Mouse (Mus musculus): ENCODE measurements around the gene Gm9837. TPM values are rescaled to one million over a fixed set of nuclear protein-coding genes. Genes with fewer than 3 reads are reported as not detected.
A peak's percentile ranks its signal among the peaks of the same experiment; 100 is the strongest.

The Gm9837 gene
- total and polyA plus RNA-seq, 3 experiments, result not detected

DNA sequence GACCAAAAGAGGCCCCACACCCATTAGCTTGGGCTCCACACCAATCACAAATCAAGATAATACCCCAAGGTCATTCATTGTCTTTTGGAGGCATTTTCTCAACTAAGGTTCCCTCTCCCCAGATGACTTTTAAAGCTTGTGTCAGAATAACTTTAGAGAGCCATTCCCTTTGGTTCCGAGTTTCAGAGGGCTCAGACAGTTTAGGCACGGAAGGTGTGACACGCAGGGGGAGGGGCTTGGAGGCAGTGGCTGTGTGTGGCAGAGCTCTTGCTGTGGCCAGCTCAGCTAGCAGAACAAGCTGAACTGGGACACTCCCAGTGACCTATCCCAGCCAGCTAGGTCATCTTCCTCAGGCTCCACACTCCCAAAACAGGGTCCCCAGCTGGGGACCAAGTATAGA is 38.3 kb upstream of the Gm9837 start:
- Histone ChIP-seq H3K27me3 (ENCODE audit: control insufficient read depth, insufficient read depth, low read length) (no peaks in the 10 kb centered on the region), H3K36me3 (ENCODE audit: control insufficient read depth, insufficient read depth, low read length) (no peaks in the 10 kb centered on the region), H3K9ac (ENCODE audit: low read depth, low read length) (no peak overlapping the region), H3K4me3 (no peak overlapping the region), H3K79me2 (replicated peaks; ENCODE audit: control insufficient read depth, insufficient read depth, low read length) (no peaks in the 10 kb centered on the region), H3K27ac (peak overlapping the region; percentile 79), H3K4me1 (ENCODE audit: control insufficient read depth, insufficient read depth, low read length) (peaks cover 15% of the 10 kb centered on the region)
- intact Hi-C loops (cut with DNase I), result no loop called here
- 41% methylated on average over 3 of the region's 3 CpGs for WGBS
- peak in 1 of 2 experiments; percentile 46 for DNase-seq
- TF ChIP-seq POLR2A (IDR thresholded peaks at IDR 0.05; ENCODE audit: insufficient read depth, low read depth, low read length) (no peak), EP300 (IDR thresholded peaks at IDR 0.05; ENCODE audit: insufficient read depth, low read depth, low read length) (no peak), CTCF (IDR thresholded peaks at IDR 0.05) (no peak)

- Histone ChIP-seq H3K4me1 (ENCODE audit: control insufficient read depth, insufficient read depth, low read length) (peaks cover 15% of the 10 kb centered on the region), H3K4me3 (no peak overlapping the region), H3K79me2 (replicated peaks; ENCODE audit: control insufficient read depth, insufficient read depth, low read length) (no peaks in the 10 kb centered on the region), H3K27ac (peak overlapping the region; percentile 79), H3K27me3 (ENCODE audit: control insufficient read depth, insufficient read depth, low read length) (no peaks in the 10 kb centered on the region), H3K36me3 (ENCODE audit: control insufficient read depth, insufficient read depth, low read length) (no peaks in the 10 kb centered on the region), H3K9ac (ENCODE audit: low read depth, low read length) (no peak overlapping the region)
- DNase-seq, result peak; percentile 73 to 86
- WGBS, result 27% methylated on average over 7 of the region's 7 CpGs
- intact Hi-C loops (cut with DNase I), result no loop called here
- TF ChIP-seq CTCF (IDR thresholded peaks at IDR 0.05), result no peak
- peak; percentile 87 for TF ChIP-seq EP300 (IDR thresholded peaks at IDR 0.05; ENCODE audit: insufficient read depth, low read depth, low read length)
- no peak for TF ChIP-seq POLR2A (IDR thresholded peaks at IDR 0.05; ENCODE audit: insufficient read depth, low read depth, low read length)
Measured at GRCm38 (mm10) chr11:53508152-53508551, 37.9 kb upstream of the Gm9837 start.

DNA sequence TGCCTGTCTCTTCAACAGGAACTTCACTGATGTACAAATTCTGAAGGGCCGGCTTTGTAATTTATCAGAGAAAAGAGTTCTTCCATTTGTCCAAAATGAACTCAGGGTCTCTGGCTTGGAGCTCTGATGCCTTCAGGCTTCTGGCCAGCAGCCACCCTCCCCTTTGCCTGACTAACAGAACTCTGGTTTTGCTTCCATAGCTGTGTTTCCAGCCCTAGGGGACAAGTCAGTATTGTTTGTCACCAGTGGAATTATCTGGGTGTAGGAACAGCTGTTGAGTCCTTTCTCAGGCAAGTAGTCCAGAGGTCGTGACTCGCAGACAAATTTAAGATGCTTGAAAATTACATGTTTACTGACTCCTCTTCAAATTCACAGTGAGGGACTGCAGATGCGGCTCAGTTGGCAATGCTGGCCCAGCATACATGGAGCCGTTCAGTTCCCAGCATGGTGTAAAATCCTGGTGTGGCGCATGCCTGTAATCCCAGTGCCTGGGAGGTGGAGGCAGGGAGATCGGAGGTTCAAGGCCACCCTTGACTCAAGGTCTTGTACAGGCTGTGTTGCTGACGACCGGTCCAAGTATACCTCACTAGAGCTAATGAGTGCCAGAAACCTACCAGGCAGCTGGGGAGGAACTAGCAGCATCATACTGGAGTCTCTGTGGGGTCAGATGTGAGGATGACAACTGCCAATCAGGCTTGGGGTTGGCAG is 37.0 kb upstream of the Gm9837 start:
- H3K79me2 ChIP-seq (replicated peaks; ENCODE audit: control insufficient read depth, insufficient read depth, low read length), result no peaks in the 10 kb centered on the region
- peaks cover 15% of the 10 kb centered on the region for H3K4me1 ChIP-seq (ENCODE audit: control insufficient read depth, insufficient read depth, low read length)
- H3K27me3 ChIP-seq (ENCODE audit: control insufficient read depth, insufficient read depth, low read length), result no peaks in the 10 kb centered on the region
- H3K27ac ChIP-seq, result peak overlapping the region; percentile 79
- intact Hi-C loops (cut with DNase I), result no loop called here
- no peak overlapping the region for H3K9ac ChIP-seq (ENCODE audit: low read depth, low read length)
- H3K4me3 ChIP-seq, result no peak overlapping the region
- H3K36me3 ChIP-seq (ENCODE audit: control insufficient read depth, insufficient read depth, low read length), result no peaks in the 10 kb centered on the region
- TF ChIP-seq CTCF (IDR thresholded peaks at IDR 0.05) (no peak), EP300 (IDR thresholded peaks at IDR 0.05; ENCODE audit: insufficient read depth, low read depth, low read length) (no peak), POLR2A (IDR thresholded peaks at IDR 0.05; ENCODE audit: insufficient read depth, low read depth, low read length) (no peak)
- peak in 1 of 2 experiments; percentile 53 for DNase-seq
- 67% methylated on average over 9 of the region's 9 CpGs for WGBS

DNA sequence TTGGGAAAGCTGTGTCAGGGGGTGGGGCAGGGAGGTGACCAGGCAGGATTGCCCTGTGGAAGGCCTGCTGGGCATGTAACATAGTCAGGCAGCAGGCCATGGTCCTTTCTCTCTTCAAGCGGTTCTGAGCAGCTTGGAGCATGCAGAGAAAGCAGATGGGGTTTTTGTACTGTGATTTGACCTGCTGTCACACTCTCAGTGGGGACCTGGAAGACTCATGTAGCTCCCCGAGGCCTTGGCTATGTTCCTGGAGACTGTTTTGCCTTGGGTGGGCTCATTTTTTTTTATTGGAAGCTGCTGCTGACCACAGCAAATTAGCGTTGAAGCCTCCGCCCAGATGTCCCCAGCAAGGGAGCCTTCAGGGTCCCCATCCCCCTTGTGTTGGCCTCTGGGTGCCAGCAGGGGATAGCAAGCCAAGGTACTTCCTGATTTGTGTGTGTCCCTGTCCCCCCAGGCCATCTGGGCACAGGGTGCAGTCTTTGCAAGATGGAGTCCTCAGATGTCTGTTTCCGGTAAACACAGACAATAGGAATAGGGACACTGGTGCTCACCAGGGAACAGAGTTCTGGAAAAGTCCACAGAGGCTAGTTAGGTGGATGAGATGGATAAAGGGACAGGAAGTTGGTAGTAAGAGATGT is 34.9 kb upstream of the Gm9837 start:
- no peak overlapping the region for H3K27ac ChIP-seq

GRCm38 (mm10) chr11:53504376-53504775 is 34.1 kb upstream of the Gm9837 start:
- no peak overlapping the region for H3K4me3 ChIP-seq
- no peak overlapping the region for H3K27ac ChIP-seq
- H3K4me1 ChIP-seq (ENCODE audit: control insufficient read depth, insufficient read depth, low read length), result peaks cover 9% of the 10 kb centered on the region
- H3K9ac ChIP-seq (ENCODE audit: low read depth, low read length), result no peak overlapping the region
- no peaks in the 10 kb centered on the region for H3K79me2 ChIP-seq (replicated peaks; ENCODE audit: control insufficient read depth, insufficient read depth, low read length)
- TF ChIP-seq POLR2A (IDR thresholded peaks at IDR 0.05; ENCODE audit: insufficient read depth, low read depth, low read length) (no peak), EP300 (IDR thresholded peaks at IDR 0.05; ENCODE audit: insufficient read depth, low read depth, low read length) (no peak), CTCF (IDR thresholded peaks at IDR 0.05) (no peak)
- WGBS, result 96% methylated on average over 8 of the region's 8 CpGs
- H3K36me3 ChIP-seq (ENCODE audit: control insufficient read depth, insufficient read depth, low read length), result no peaks in the 10 kb centered on the region
- no peak for DNase-seq
- no peaks in the 10 kb centered on the region for H3K27me3 ChIP-seq (ENCODE audit: control insufficient read depth, insufficient read depth, low read length)
- intact Hi-C loops (cut with DNase I), result no loop called here

More for the DNA sequence above, 34.9 kb upstream of the Gm9837 start:
- H3K9ac ChIP-seq (ENCODE audit: low read depth, low read length), result no peak overlapping the region
- no peaks in the 10 kb centered on the region for H3K27me3 ChIP-seq (ENCODE audit: control insufficient read depth, insufficient read depth, low read length)
- H3K4me3 ChIP-seq, result no peak overlapping the region
- no peak for DNase-seq
- 75% methylated on average over 5 of the region's 5 CpGs for WGBS
- intact Hi-C loops (cut with DNase I), result no loop called here
- H3K36me3 ChIP-seq (ENCODE audit: control insufficient read depth, insufficient read depth, low read length), result no peaks in the 10 kb centered on the region
- TF ChIP-seq CTCF (IDR thresholded peaks at IDR 0.05) (no peak), POLR2A (IDR thresholded peaks at IDR 0.05; ENCODE audit: insufficient read depth, low read depth, low read length) (no peak), EP300 (IDR thresholded peaks at IDR 0.05; ENCODE audit: insufficient read depth, low read depth, low read length) (no peak)
- no peaks in the 10 kb centered on the region for H3K79me2 ChIP-seq (replicated peaks; ENCODE audit: control insufficient read depth, insufficient read depth, low read length)
- H3K4me1 ChIP-seq (ENCODE audit: control insufficient read depth, insufficient read depth, low read length), result peaks cover 15% of the 10 kb centered on the region

DNA sequence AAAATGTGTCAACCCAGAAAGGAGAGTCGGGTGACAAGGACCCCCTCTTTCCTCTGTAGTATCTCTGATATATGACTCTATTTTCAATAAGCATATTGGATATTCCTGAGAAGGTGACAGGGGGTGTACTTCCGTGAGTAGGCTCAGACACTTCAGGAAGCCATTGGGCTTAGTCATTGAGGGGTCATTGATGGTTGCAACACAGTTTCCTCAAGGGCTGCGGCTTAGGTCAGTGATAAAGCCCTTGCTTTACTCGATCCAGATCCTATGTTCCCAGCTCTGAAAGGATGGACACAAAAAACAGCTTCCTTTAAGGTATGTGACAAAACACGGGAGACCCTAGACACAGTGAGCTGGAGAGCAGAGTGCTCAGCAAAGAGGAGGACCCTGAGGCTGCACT is 33.5 kb upstream of the Gm9837 start:
- H3K4me1 ChIP-seq (ENCODE audit: control insufficient read depth, insufficient read depth, low read length), result peaks cover 9% of the 10 kb centered on the region
- H3K27me3 ChIP-seq (ENCODE audit: control insufficient read depth, insufficient read depth, low read length), result no peaks in the 10 kb centered on the region
- intact Hi-C loops (cut with DNase I), result no loop called here
- H3K79me2 ChIP-seq (replicated peaks; ENCODE audit: control insufficient read depth, insufficient read depth, low read length), result no peaks in the 10 kb centered on the region
- no peak overlapping the region for H3K27ac ChIP-seq
- TF ChIP-seq POLR2A (IDR thresholded peaks at IDR 0.05; ENCODE audit: insufficient read depth, low read depth, low read length) (no peak), CTCF (IDR thresholded peaks at IDR 0.05) (no peak), EP300 (IDR thresholded peaks at IDR 0.05; ENCODE audit: insufficient read depth, low read depth, low read length) (no peak)
- WGBS, result 66% methylated on average over 5 of the region's 5 CpGs
- no peak for DNase-seq
- H3K9ac ChIP-seq (ENCODE audit: low read depth, low read length), result no peak overlapping the region
- H3K36me3 ChIP-seq (ENCODE audit: control insufficient read depth, insufficient read depth, low read length), result no peaks in the 10 kb centered on the region
- H3K4me3 ChIP-seq, result no peak overlapping the region
